Mouse (Mus musculus) spleen, adult 2 months (tissue): ENCODE data around the gene Ugt1a10.

Experiments used
- CTCF ChIP-seq: fragments of 200-500 bp; IDR thresholded peaks from 2 replicates; pipeline ENCODE4 v1.5.1; 2011; ENCODE audit warnings: mild to moderate bottlenecking, inconsistent platforms; ENCODE audit not compliant: insufficient read depth, insufficient read length, insufficient replicate concordance; ENCODE audit errors: extremely low read depth
- POLR2A ChIP-seq: fragments of 200-500 bp; IDR thresholded peaks from 2 replicates; pipeline ENCODE4 v1.6.1; 2011; ENCODE audit warnings: low read depth, low read length, inconsistent platforms

DNA sequence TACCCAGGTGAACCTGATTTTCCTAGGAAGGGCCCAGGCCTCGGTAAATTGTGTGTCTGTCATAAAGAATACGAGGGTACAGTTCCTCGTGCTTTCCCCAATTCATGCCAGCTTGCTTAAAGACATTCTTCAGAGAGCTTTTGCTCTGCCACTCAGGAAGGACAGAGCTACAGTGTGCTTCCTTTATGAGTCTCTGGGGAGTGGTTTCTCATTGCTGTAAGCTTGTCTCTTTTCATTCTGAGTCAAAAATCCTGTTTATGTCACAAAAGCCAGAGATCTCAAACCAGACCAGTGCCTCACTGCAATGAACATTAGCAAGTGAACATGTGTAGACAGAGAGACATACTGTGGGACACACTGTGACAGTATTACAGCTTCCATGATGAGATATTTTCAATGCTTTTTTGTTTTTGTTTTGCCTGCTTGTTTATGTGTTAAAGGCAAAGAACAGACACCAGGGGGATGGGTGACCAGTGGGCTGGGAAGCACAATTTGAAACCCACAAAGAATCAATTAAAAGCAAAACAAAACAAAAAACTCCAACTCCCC is 78.8 kb downstream of the Ugt1a10 start:
- TF ChIP-seq CTCF: no peak
- TF ChIP-seq POLR2A: no peak
